Mouse (Mus musculus) urinary bladder, postnatal 25 days (tissue): ENCODE data around the gene Dnajb2.
"Not testable (repeated sequence)": the region's sequence is repeated elsewhere in the genome, so short reads cannot be mapped to it uniquely, and the experiment has no call there.

Experiments used
- DNase-seq: peaks from one replicate; pipeline ENCODE4 v3.0.0; 2022; ENCODE audit warnings: low spot score

The Dnajb2 gene

GRCm38 (mm10) chr1:75219078-75219477 is 17.1 kb upstream of the Dnajb2 start:
- peak; percentile 87 for DNase-seq

GRCm38 (mm10) chr1:75219531-75219930 is 16.7 kb upstream of the Dnajb2 start, which contains the start of gene Tuba4a:
TSS of gene Tuba4a (minus strand) at chr1:75219865.
- no peak for DNase-seq

DNA sequence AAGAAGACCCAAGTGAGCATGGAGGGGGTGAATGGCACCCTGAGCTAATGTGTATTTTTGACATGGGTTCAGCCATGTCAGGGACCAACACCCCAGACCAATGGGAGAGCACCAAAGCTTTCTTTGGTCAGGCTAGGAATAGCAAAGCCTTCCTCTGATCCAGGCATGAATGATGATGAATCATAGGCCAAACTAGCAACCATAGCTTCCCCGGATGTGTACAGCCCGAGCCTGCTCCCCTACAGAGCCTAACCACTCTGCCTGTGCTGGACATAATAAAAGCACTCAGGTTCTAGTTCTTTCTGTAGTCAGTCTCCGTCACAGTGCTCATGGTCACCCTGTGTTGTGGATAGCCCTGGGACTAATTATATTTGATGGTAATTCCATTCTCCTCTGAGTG is 14.7 kb upstream of the Dnajb2 start:
- DNase-seq, result no peak

GRCm38 (mm10) chr1:75222926-75223325 is 13.3 kb upstream of the Dnajb2 start:
- DNase-seq, result no peak

DNA sequence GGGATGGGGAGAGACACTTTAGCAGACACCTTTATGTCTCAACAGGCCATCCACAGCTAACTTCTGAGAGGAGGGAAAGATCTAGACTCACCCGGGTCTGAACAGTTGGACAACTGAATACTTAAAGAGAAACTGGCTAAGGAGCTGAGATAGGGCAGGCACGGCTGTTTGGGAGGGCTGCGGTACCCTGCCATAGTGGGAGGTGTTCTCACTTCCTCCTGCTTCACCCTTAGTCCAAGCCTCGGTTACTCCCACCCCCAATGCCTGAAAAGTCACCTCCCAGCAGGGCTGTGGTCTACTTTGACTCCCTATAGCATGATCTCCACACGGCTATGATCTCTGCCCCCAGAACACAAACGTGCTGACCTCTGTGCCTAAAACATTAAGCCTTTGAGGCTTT is 12.7 kb upstream of the Dnajb2 start:
- DNase-seq, result no peak

- no peak for DNase-seq
These were observed 10.7 kb upstream of the Dnajb2 start for GRCm38 (mm10) chr1:75225473-75225872.

- no peak for DNase-seq
These were observed 10.1 kb upstream of the Dnajb2 start for GRCm38 (mm10) chr1:75226138-75226537.

- no peak for DNase-seq
These were observed 8.6 kb upstream of the Dnajb2 start for GRCm38 (mm10) chr1:75227653-75228052.

GRCm38 (mm10) chr1:75229158-75229557 is 7.0 kb upstream of the Dnajb2 start:
- no peak for DNase-seq

GRCm38 (mm10) chr1:75230335-75230994 is 5.7 kb upstream of the Dnajb2 start:
- DNase-seq, result no peak

DNA sequence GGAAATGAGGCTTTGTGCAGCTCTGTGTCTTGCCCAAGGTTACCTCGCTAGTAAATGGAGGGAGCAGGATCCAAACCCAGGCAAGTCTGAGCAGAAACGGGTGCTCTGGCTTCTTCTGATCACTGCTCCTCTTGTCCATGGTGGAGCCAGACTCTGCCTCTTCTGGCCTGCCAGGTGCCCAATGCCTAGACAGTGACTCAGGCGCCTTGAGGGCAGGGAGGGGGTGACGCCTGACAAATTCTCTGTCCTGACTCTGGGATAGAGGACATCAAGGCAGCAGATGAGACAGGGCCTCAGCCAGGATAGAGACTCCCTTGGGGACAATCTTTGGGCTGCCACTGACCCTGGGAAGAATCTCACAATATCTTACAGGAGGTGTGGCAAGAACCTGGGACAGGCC is 5.0 kb upstream of the Dnajb2 start:
- no peak for DNase-seq

- DNase-seq, result no peak
These were observed 4.5 kb upstream of the Dnajb2 start, which contains the start of gene A630095N17Rik for GRCm38 (mm10) chr1:75231664-75232152. TSS of gene A630095N17Rik (minus strand) at chr1:75232102.

DNA sequence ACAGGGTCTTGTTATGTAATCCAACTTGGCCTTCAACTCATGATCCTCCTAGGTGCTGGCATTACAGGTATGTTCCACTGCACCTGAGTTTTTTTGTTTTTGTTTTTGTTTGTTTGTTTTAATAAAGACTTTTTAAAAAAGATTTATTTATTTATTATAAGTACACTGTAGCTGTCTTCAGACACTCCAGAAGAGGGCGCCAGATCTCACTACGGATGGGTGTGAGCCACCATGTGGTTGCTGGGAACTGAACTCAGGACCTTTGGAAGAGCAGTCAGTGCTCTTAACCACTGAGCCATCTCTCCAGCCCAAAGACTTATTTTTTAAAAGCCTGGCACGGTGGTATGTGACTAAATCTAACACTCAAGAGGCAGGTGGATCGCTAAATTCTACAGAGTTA is 3.7 kb upstream of the Dnajb2 start:
- DNase-seq, result not testable (repeated sequence)

DNA sequence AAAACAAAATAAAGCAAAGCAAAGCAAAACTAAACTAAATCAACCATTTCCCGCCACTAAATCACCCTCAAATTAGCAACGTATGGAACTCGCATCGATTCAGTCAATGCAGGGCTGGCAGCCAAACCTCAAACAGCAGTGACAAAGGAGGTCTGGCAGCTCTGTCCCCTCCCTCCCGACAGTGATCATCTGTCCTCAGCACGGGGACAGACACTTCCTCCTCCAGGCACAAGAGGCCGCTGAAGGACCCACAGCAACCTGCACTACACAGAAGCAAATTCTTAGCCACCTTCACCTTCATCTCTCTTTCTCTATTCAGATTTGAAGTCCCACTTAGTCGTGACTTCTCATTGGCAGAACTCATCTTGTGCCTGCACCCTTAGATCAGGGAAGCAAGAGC is 1.6 kb upstream of the Dnajb2 start:
- DNase-seq, result no peak

DNA sequence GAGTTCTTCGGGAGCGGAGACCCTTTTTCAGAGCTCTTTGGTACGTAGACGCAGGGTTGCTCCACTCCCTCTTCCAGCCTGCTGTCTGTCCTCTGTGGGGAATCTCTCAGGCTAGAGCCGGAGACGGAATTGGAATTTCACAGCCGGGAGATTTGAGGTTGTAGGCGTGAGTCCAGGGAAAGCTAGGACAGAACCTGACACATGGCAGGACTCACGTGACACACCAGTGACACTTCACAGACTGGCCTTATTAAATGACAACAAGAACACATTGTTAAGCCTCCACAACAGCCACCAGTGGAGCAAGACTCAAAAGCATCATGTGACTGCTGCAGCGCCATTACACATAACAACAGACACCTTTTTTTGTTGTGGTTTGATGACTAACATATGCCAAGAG is 3.4 kb downstream of the Dnajb2 start:
- no peak for DNase-seq

DNA sequence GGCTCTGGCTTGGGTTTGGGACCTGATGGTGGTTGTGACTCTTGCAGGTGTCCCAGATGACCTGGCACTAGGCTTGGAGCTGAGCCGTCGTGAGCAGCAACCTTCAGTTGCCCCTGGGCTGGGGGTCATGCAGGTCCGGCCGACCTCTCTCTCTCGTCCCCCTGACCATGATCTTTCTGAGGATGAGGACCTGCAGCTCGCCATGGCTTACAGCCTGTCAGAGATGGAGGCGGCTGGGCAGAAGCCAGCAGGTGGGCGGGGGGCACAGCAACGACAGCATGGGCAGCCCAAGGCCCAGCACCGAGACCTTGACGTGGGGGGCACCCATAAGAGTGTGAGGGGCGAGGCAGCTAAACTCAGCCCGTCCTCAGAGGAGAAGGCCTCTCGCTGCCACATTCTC is 7.2 kb downstream of the Dnajb2 start:
- DNase-seq, result no peak

DNA sequence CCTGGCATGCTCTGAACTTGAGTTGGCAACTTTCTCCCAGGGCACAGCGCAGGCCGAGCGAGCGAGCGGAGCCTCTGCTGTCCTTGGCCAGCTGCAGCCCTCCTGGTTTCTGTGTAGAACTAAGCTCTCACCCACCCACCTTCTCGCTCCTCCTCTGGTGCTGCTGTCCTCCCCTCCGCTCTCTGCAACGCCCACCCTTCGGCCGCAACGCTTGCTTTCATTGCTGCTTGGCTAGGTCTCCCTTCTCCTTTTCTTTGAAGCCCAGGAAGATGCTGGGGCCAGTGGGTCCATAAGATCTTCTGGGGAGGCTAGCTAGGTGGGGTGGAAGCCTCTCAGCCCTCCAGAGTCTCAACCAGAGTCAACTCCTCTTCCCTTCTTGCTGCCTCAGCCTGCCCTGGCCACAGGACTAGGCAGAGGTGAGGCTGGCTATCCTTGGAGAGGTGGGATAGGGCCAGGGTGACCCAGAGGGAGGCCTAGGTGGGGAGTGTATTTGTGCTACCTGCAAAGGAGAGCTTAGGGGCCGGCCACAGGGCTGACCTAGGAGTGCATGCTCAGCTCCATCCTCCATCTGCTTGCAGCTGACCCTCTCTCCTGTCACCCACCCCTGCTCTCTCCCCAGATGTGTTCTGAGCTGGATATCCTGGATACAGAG is 8.1 kb downstream of the Dnajb2 start:
- no peak for DNase-seq

GRCm38 (mm10) chr1:75244836-75245235 is 8.6 kb downstream of the Dnajb2 start:
- DNase-seq, result no peak

GRCm38 (mm10) chr1:75247071-75247930 is 11.1 kb downstream of the Dnajb2 start:
- no peak for DNase-seq

- peak; percentile 33 for DNase-seq
These were observed 12.0 kb downstream of the Dnajb2 start for GRCm38 (mm10) chr1:75248041-75248772.

DNA sequence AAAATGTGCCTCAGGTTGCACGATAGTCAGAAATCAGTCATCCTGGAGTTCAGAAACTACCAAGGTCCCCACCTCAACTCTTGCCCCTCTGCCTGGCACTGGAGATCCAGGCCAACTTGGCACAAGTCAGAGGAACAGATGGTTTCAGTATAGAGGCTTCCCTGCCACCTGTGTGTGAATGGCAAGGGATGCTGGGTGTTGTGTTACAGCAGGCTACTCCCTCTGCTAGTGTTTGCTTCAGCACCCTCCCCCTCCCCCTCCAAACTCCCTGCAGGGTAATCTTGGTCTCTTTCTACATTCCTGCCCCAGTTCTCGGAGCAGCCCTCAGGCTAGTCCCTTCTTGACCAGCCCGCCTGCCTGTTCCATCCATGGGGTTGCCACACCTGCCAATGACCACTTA is 14.3 kb downstream of the Dnajb2 start:
- no peak for DNase-seq
